Mouse (Mus musculus): ENCODE measurements around the gene Ccpg1. TPM values are rescaled to one million over a fixed set of nuclear protein-coding genes. Genes with fewer than 3 reads are reported as not detected.
A peak's percentile ranks its signal among the peaks of the same experiment; 100 is the strongest.

Ccpg1 gene
- polyA plus RNA-seq, 1 experiment from 2014 or later = 63.2 TPM

DNA sequence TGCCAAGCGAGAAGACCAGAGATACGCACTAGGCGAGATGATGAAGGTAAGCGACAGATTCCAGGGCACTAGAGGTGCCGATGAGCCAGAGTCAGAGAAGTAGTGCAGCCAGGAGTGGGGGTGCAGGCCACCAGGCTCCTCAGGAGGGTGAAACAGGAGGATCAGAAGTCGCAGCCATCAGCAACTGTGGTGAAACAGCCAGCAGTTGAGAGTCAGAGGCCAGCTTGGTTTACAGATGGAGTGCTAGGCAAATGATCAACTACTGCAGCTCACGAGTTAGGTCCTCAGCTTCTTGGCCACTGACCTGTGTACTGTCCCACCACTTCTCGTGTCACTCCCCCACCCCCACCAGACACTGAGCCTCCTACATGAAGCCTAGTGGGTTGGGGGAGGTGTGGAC is 23.9 kb upstream of the Ccpg1 start:
- ChIA-PET POLR2A (no interaction called here), CTCF (interaction anchor here (1.4 kb wide), 1 partner anchor 9 kb away, joined by 3 read pairs; no protein-coding TSS in a partner anchor)
- no peak for TF ChIP-seq CTCF (IDR thresholded peaks at IDR 0.05)
- ATAC-seq (no peak), DNase-seq (ENCODE audit: low read depth, low spot score) (no peak)
- H3K27me3 ChIP-seq = no peaks in the 10 kb centered on the region
- in situ Hi-C loops (cut with MboI; ENCODE audit: low pct_unique_long_range_greater_than_20kb) = no loop called here

DNA sequence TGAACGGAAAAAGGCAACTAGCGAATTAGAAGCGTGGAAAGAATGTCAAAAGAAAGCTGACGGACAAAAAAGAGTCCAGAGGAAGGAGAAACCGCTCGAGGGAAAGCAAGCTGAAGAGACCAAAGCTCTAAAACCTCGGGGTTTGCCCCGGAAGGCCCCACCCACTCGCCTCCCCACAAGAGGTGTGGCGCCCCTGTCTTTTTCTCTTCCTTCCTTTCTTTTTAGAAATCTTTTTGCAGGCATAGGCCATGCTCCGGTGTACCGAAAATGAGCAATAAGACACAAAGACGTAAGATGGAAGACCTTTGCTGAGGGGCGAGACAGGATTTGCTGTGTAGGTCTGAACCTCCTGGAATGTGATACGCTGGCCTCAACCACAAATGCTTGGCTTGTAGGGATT is 23.3 kb upstream of the Ccpg1 start:
- TF ChIP-seq CTCF (IDR thresholded peaks at IDR 0.05) = no peak
- in situ Hi-C loops (cut with MboI; ENCODE audit: low pct_unique_long_range_greater_than_20kb) = no loop called here

DNA sequence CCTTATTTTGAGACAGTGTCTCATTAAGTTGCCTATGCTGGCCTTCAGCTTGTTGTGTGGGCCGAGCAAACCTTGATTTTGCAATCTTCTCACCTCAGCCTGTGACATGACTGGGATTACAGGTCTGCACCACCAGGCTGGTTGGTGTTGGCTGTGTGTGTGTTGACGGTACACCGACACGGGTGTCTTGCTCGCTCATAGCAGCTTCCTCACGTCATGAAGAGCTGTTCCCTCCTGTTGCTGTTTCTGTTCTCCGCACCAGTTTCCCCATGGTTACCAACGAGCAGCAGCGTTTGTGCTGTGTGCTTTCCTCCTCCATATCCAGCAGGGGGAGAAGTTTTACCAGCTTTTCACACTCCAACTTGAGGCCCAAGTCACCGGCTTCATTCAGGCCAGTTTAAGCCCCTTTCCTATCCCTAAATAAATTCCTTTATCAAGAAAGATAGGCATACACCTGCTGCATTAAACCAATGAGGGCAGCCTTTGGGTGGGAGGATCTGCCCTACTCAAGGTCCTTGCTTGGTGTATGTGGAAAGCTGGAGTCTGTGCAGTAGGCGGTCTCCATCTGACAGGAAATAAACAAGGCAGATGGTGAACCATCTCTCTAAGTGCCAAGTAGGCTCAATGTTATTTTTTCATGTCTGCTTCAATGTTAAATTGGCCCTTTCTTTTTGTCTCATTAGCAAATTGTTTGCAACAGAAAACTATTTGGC is 16.7 kb upstream of the Ccpg1 start:
- ChIA-PET CTCF (interaction anchor here (1.0 to 1.9 kb wide), 5 partner anchors 10 to 124 kb away, joined by 3 to 6 read pairs (median 4); partner anchors contain the start of genes Dyx1c1 and Gm44503), POLR2A (no interaction called here)
- in situ Hi-C loops (cut with MboI; ENCODE audit: low pct_unique_long_range_greater_than_20kb) = no loop called here
- ATAC-seq (peak; percentile 47), DNase-seq (ENCODE audit: low read depth, low spot score) (no peak)
- H3K27me3 ChIP-seq = no peaks in the 10 kb centered on the region
- TF ChIP-seq CTCF (IDR thresholded peaks at IDR 0.05) = peak; percentile 77

More for the DNA sequence above, 23.3 kb upstream of the Ccpg1 start:
- no peak for DNase-seq (ENCODE audit: low read depth, low spot score)
- no peaks in the 10 kb centered on the region for H3K27me3 ChIP-seq
- no peak for ATAC-seq
- CTCF ChIA-PET = no interaction called here
- POLR2A ChIA-PET = interaction anchor here (0.7 kb wide), 1 partner anchor 154 kb away, joined by 3 read pairs; no protein-coding TSS in a partner anchor

DNA sequence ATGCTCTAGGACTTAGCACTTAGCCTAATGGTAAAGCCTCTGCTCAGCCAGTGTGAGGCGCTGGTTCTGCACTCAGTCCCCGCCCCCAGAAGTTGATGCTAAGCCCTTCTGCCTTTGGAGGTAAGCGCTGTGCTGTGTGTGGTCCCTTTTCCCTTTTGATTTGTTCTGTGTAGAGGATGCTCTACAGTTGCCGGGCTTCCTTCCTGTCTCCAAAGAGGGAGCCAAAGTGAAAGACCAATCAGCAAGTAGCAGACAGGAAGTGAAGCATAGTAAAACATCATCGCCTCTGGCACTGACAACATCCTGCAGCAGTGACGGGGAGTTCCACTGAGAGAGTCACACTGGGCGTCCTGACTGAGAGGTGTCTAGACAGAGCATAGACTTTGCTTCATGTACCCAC is 15.4 kb upstream of the Ccpg1 start:
- ChIA-PET POLR2A (no interaction called here), CTCF (interaction anchor here (0.8 kb wide), 1 partner anchor 9 kb away, joined by 3 read pairs; no protein-coding TSS in a partner anchor)
- H3K27me3 ChIP-seq = no peaks in the 10 kb centered on the region
- peak; percentile 22 for TF ChIP-seq CTCF (IDR thresholded peaks at IDR 0.05)
- ATAC-seq (no peak), DNase-seq (ENCODE audit: low read depth, low spot score) (no peak)
- in situ Hi-C loops (cut with MboI; ENCODE audit: low pct_unique_long_range_greater_than_20kb) = no loop called here

DNA sequence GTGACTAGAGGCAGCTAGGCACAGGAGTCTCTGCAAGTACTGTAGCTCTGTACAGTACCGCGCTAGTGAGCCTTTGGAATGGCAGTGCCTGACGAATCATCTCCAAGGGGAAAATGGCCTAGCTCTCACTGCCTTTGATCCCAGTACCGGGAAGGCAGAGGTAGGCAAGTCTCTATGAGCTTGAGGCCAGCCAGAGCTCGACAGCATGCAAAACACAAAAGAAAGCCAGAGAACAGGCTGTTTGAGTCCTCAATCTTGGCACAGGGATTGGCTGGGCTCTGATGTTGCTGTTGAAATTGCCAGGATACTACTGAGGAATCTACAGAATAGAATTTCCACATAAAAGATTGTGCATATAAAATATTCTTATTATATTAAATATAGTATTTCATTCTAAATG is 12.8 kb upstream of the Ccpg1 start:
- DNase-seq (ENCODE audit: low read depth, low spot score) = no peak
- ChIA-PET POLR2A (no interaction called here), CTCF (interaction anchor here (0.8 to 1.5 kb wide), 3 partner anchors 13 to 120 kb away, joined by 3 to 4 read pairs (median 3); partner anchors contain the start of genes Ccpg1 and Ccpg1os)
- ATAC-seq = no peak
- no peak for TF ChIP-seq CTCF (IDR thresholded peaks at IDR 0.05)
- in situ Hi-C loops (cut with MboI; ENCODE audit: low pct_unique_long_range_greater_than_20kb) = no loop called here
- H3K27me3 ChIP-seq = no peaks in the 10 kb centered on the region

- in situ Hi-C loops (cut with MboI; ENCODE audit: low pct_unique_long_range_greater_than_20kb) = no loop called here
- ATAC-seq = no peak
- ChIA-PET CTCF (interaction anchor here (1.5 kb wide), 1 partner anchor 13 kb away, joined by 4 read pairs; the partner anchor contains the start of genes Ccpg1 and Ccpg1os), POLR2A (no interaction called here)
- TF ChIP-seq CTCF (IDR thresholded peaks at IDR 0.05) = peak; percentile 27
- no peak for DNase-seq (ENCODE audit: low read depth, low spot score)
- no peaks in the 10 kb centered on the region for H3K27me3 ChIP-seq
Measured at GRCm38 (mm10) chr9:72972984-72973383, 12.2 kb upstream of the Ccpg1 start.

DNA sequence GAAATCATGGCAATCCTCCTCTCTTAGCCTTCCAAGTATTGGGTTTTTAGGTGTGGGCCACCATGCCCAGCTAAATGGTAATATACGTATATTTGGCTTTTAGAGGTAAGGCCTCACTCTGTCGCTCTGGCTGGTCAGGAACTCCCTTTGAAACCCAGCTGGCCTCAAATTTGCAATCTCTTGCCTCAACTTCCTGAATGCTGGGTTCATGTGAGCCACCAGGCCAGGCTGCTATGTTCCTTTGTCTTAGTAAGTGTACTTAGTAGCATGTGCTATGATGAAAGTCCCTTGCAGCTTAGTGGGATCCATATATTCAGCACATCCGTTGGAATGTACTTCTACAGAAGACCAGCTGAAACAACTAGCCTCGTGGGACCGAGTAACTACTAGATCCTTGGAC is 10.5 kb upstream of the Ccpg1 start:
- DNase-seq (ENCODE audit: low read depth, low spot score) = no peak
- in situ Hi-C loops (cut with MboI; ENCODE audit: low pct_unique_long_range_greater_than_20kb) = no loop called here
- POLR2A ChIA-PET = no interaction called here
- H3K27me3 ChIP-seq = no peaks in the 10 kb centered on the region
- no peak for TF ChIP-seq CTCF (IDR thresholded peaks at IDR 0.05)
- CTCF ChIA-PET = interaction anchor here (1.1 to 1.8 kb wide), 5 partner anchors 9 to 117 kb away, joined by 3 to 5 read pairs (median 4); partner anchors contain the start of genes Dyx1c1 and Gm44503
- no peak for ATAC-seq

DNA sequence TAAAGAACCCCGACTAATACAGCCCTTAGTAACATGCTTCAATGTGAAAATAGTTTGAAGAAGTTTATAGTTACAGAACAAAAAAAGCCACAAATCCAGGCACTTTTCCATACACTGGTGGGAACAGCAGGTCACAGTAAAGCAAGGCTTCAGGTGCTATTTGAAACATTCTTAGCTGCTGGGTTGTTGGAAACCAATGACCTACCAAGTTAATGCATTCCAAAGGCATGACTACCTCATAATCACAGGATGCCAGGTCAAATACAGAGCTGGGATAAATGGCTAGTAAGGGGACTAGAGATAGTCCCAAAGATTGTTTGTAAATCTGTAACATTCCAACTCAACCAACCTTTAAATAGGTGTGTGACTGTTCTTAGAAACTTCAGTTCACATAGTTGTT is 10.0 kb upstream of the Ccpg1 start:
- peak; percentile 90 for ATAC-seq
- no peak for TF ChIP-seq CTCF (IDR thresholded peaks at IDR 0.05)
- in situ Hi-C loops (cut with MboI; ENCODE audit: low pct_unique_long_range_greater_than_20kb) = no loop called here
- no peaks in the 10 kb centered on the region for H3K27me3 ChIP-seq
- CTCF ChIA-PET = interaction anchor here (1.2 to 1.8 kb wide), 4 partner anchors 9 to 16 kb away, joined by 3 to 5 read pairs (median 4); partner anchors contain the start of genes Dyx1c1 and Gm44503
- DNase-seq (ENCODE audit: low read depth, low spot score) = no peak
- POLR2A ChIA-PET = no interaction called here

DNA sequence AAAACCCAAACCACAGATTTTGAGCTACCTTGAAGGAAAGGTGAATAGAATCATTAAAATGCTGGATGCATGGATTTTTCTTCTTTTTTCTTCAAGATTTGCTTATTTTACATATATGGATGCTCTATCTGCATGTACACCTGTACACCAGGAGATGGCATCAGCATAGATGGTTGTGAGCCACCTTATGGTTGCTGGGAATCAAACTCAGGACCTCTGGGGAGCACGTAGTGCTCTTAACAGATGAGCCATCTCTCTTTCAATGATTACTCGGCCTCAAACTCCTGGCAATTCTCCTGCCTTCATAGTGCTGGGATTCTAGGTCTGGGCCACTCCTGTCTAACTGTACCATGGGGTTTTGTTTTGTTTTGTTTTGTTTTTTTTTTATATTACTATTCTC is 2.2 kb upstream of the Ccpg1 start:
- POLR2A ChIA-PET = no interaction called here
- no peaks in the 10 kb centered on the region for H3K27me3 ChIP-seq
- peak; percentile 40 for TF ChIP-seq CTCF (IDR thresholded peaks at IDR 0.05)
- CTCF ChIA-PET = no interaction called here
- ATAC-seq (no peak), DNase-seq (ENCODE audit: low read depth, low spot score) (no peak)
- in situ Hi-C loops (cut with MboI; ENCODE audit: low pct_unique_long_range_greater_than_20kb) = no loop called here

GRCm38 (mm10) chr9:72987703-72988102 is 2.5 kb downstream of the Ccpg1 start:
- no peak for TF ChIP-seq CTCF (IDR thresholded peaks at IDR 0.05)
- no peak for DNase-seq (ENCODE audit: low read depth, low spot score)
- CTCF ChIA-PET = interaction anchor here (1.4 kb wide), 1 partner anchor 10 kb away, joined by 6 read pairs; no protein-coding TSS in a partner anchor
- POLR2A ChIA-PET = no interaction called here
- ATAC-seq = no peak
- in situ Hi-C loops (cut with MboI; ENCODE audit: low pct_unique_long_range_greater_than_20kb) = no loop called here
- no peaks in the 10 kb centered on the region for H3K27me3 ChIP-seq

DNA sequence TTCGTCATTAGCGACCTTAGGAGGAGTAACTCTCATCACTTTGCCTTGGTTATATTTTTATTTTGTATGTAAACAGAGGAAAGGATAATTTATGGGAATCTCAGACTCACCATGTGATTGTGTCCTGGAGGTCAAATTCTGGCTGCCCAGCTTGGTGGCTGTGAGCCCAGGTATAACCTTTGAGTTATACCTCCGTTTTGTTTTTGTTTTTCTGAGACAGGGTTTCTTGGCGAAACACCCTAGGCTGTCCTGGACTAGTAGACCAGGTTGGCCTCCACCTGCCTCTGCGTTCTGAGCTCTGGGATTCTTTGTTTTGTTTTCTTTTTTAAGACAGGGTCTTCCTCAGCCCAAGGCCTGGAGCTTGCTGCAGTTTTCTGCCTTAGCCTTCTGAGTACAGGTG is 3.5 kb downstream of the Ccpg1 start:
- POLR2A ChIA-PET = no interaction called here
- in situ Hi-C loops (cut with MboI; ENCODE audit: low pct_unique_long_range_greater_than_20kb) = no loop called here
- CTCF ChIA-PET = interaction anchor here (1.3 to 1.7 kb wide), 3 partner anchors 9 to 56 kb away, joined by 4 to 6 read pairs (median 5); partner anchors contain the start of gene Rab27a
- TF ChIP-seq CTCF (IDR thresholded peaks at IDR 0.05) = no peak
- DNase-seq (ENCODE audit: low read depth, low spot score) = no peak
- H3K27me3 ChIP-seq = no peaks in the 10 kb centered on the region
- no peak for ATAC-seq

Data from Patski (cell line).